Mouse (Mus musculus) neural tube, embryonic 15.5 days (tissue): Measurements from ENCODE around the gene Rnf135. TPM values are rescaled to one million over a fixed set of nuclear protein-coding genes. Genes with fewer than 3 reads are reported as not detected.
"Not testable (repeated sequence)": the region's sequence is repeated elsewhere in the genome, so short reads cannot be mapped to it uniquely, and the experiment has no call there.

Experiments used
- ATAC-seq: fragments of 200-750 bp; cut with Nextera tagmentation; 2 replicates; pipeline ENCODE4 v1.8.0; 2017; ENCODE audit warnings: mild to moderate bottlenecking, moderate TSS enrichment, moderate library complexity; ENCODE audit not compliant: low FRiP score
- H3K27ac ChIP-seq: fragments of 300-500 bp; sonication (generic); replicated peaks from 2 replicates; pipeline ENCODE4 v1.5.1; 2015; ENCODE audit warnings: mild to moderate bottlenecking, inconsistent platforms
- H3K27me3 ChIP-seq: fragments of 300-500 bp; sonication (generic); replicated peaks from 2 replicates; pipeline ENCODE4 v1.6.1; 2015; ENCODE audit warnings: inconsistent platforms
- H3K36me3 ChIP-seq: fragments of 300-500 bp; sonication (generic); 2 replicates; pipeline ENCODE4 v1.6.1; 2015; ENCODE audit warnings: inconsistent platforms
- H3K4me1 ChIP-seq: fragments of 300-500 bp; sonication (generic); 2 replicates; pipeline ENCODE4 v1.6.1; 2015; ENCODE audit warnings: inconsistent platforms
- H3K4me2 ChIP-seq: fragments of 300-500 bp; sonication (generic); 2 replicates; pipeline ENCODE4 v1.6.1; 2015; ENCODE audit warnings: inconsistent platforms, mild to moderate bottlenecking, moderate library complexity
- H3K4me3 ChIP-seq: fragments of 300-500 bp; sonication (generic); replicated peaks from 2 replicates; pipeline ENCODE4 v1.5.1; 2015; ENCODE audit warnings: mild to moderate bottlenecking, inconsistent platforms
- H3K9ac ChIP-seq: fragments of 300-500 bp; sonication (generic); replicated peaks from 2 replicates; pipeline ENCODE4 v1.6.1; 2015; ENCODE audit warnings: mild to moderate bottlenecking, inconsistent platforms
- H3K9me3 ChIP-seq: fragments of 300-500 bp; sonication (generic); replicated peaks from 2 replicates; pipeline ENCODE4 v1.6.1; 2016; ENCODE audit warnings: inconsistent platforms
- WGBS: fragments of 180-500 bp; shearing (Covaris S2); methylation state at CpG from one replicate; pipeline ENCODE4 v1.1.7; 2015; ENCODE audit warnings: mixed read lengths; 5-methylcytosine and 5-hydroxymethylcytosine counted together
- polyA plus RNA-seq: library from polyadenylated mRNA; unstranded; fragments of >200 nt; fragmentation: Nextera tagmentation; extraction: Ambion mirVana; gene quantifications from 2 replicates; pipeline ENCODE4 v1.2.1, GENCODE M21; 2015

Gene Rnf135
- polyA plus RNA-seq, 1 experiment from 2014 or later: 2.9 TPM

DNA sequence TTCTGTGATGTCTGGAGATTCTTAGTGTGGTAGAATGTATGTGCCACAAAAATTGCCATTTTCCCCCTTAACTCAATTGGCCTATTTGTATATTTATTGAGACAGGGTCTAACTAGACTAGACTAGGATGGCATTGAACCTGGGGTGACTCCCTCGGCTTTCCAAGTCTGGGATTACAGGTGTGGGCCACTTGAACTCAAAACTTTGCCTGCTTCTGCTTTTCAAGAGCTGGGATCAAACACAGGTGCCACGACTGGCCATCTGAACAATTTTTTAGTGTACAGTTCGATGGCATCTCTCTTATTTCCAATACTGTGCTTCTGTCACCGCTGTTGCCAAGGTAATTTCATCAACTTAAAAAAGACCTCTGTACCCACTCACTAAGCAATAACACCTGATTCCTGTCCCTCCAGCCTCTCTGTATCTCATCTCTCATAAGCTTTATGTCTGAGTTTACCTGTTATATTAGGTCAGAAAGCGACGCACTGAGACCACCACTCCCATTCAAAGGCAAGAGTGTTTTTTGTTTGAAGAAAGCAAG, 950 bp downstream of the Rnf135 start:
- Histone ChIP-seq H3K9ac (no peak overlapping the region), H3K36me3 (no peaks in the 10 kb centered on the region), H3K4me2 (peak overlapping the region; percentile 69), H3K4me1 (0 out of 2 replicates have a peak, but pooled peaks cover 3% of the 10 kb centered on the region), H3K27me3 (no peaks in the 10 kb centered on the region), H3K4me3 (peak overlapping the region; percentile 51; the same call in 1 of the 2 replicates), H3K9me3 (no peaks in the 10 kb centered on the region), H3K27ac (no peak overlapping the region)
- 89% methylated on average over 6 of the region's 6 CpGs for WGBS
- no peak for ATAC-seq

- not testable (repeated sequence) for H3K4me3 ChIP-seq, H3K4me2 ChIP-seq, H3K9me3 ChIP-seq, H3K27ac ChIP-seq, ATAC-seq, H3K36me3 ChIP-seq, H3K4me1 ChIP-seq, H3K9ac ChIP-seq, H3K27me3 ChIP-seq
- 49% methylated on average over 5 of the region's 5 CpGs for WGBS
Observed at GRCm38 (mm10) chr11:80185441-80185976, 1.9 kb downstream of the Rnf135 start.

GRCm38 (mm10) chr11:80190280-80190679, 6.6 kb downstream of the Rnf135 start:
- Histone ChIP-seq H3K9me3 (no peaks in the 10 kb centered on the region), H3K4me3 (no peak overlapping the region), H3K27ac (no peak overlapping the region), H3K9ac (no peak overlapping the region), H3K4me2 (no peak overlapping the region), H3K4me1 (no peaks in the 10 kb centered on the region), H3K27me3 (no peaks in the 10 kb centered on the region), H3K36me3 (no peaks in the 10 kb centered on the region)
- ATAC-seq: no peak
- 81% methylated on average over 4 of the region's 4 CpGs for WGBS

DNA sequence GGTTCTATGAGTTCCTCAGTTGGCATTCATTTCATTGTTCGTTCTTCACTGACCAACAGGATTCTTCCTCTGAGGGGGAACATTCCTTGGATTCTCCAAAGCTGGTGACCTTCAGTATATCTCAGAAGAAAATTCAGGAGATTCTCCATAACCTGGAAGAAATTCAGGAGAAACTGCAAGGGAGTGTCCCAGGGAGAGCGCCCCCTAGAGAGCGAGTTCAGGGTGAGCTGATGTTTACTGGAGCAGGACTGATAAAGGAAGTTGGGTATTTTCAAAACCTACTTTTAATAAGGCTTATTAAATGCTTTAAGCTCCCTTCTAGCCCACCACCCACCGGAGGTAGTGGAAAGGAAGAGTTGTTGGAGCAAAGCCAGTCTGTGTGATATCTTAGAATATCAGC, 10.2 kb downstream of the Rnf135 start:
- Histone ChIP-seq H3K9me3 (no peaks in the 10 kb centered on the region), H3K9ac (no peak overlapping the region), H3K27me3 (no peaks in the 10 kb centered on the region), H3K4me3 (no peak overlapping the region), H3K4me1 (no peaks in the 10 kb centered on the region), H3K27ac (no peak overlapping the region), H3K36me3 (no peaks in the 10 kb centered on the region), H3K4me2 (no peak overlapping the region)
- no peak for ATAC-seq
- 69% methylated on average over 4 of the region's 4 CpGs for WGBS

GRCm38 (mm10) chr11:80196351-80196750, 12.7 kb downstream of the Rnf135 start:
- no peak overlapping the region for H3K9ac ChIP-seq
- H3K4me3 ChIP-seq: no peak overlapping the region
- H3K27ac ChIP-seq: no peak overlapping the region
- H3K4me1 ChIP-seq: no peaks in the 10 kb centered on the region
- H3K36me3 ChIP-seq: no peaks in the 10 kb centered on the region
- no peaks in the 10 kb centered on the region for H3K27me3 ChIP-seq
- H3K4me2 ChIP-seq: no peak overlapping the region
- H3K9me3 ChIP-seq: no peaks in the 10 kb centered on the region
- WGBS: 83% methylated on average over 7 of the region's 7 CpGs
- ATAC-seq: no peak

- Histone ChIP-seq H3K4me3 (no peak overlapping the region), H3K9ac (no peak overlapping the region), H3K4me2 (no peak overlapping the region), H3K27me3 (no peaks in the 10 kb centered on the region), H3K9me3 (no peaks in the 10 kb centered on the region), H3K4me1 (no peaks in the 10 kb centered on the region), H3K27ac (no peak overlapping the region), H3K36me3 (no peaks in the 10 kb centered on the region)
- ATAC-seq: no peak
- WGBS: 96% methylated on average over 3 of the region's 3 CpGs
Observed at GRCm38 (mm10) chr11:80199316-80199715, 15.7 kb downstream of the Rnf135 start.

DNA sequence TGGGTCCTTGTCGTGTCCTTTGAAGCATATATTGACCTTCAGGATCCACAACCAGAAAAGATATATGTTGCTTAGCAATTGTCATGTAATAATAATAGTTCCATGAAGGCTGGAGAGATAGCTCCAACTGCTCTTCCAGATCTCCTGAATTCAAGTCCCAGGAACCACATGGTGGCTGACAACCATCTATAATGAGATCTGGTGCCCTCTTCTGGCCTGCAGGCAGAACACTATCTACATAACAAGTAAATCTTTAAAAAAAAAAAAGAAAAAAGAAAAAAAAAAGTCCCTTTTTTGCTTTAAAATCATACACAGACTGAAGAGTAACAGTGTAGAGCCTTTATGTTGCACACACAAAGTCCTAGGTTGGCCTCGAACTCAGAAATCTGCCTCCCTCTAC, 16.1 kb downstream of the Rnf135 start:
- no peaks in the 10 kb centered on the region for H3K4me1 ChIP-seq
- no peaks in the 10 kb centered on the region for H3K9me3 ChIP-seq
- WGBS: 100% methylated on average over 2 of the region's 2 CpGs
- no peaks in the 10 kb centered on the region for H3K36me3 ChIP-seq
- H3K27ac ChIP-seq: no peak overlapping the region
- H3K4me3 ChIP-seq: no peak overlapping the region
- no peak for ATAC-seq
- H3K27me3 ChIP-seq: no peaks in the 10 kb centered on the region
- no peak overlapping the region for H3K9ac ChIP-seq
- no peak overlapping the region for H3K4me2 ChIP-seq

DNA sequence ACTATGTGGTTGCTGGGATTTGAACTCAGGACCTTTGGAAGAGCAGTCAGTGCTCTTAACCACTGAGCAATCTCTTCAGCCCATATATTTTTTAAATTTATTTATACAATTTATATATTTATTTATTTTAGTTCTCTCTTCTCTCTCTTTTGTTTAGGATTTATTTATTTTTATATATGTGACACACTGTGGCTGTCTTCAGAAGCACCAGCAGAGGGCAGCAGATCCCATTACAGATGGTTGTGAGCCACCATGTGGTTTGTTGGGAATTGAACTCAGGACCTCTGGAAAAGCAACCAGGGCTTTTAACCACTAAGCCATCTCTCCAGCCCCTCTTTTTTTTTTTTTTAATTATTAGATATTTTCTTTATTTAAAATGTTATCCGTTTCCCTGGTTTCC, 16.7 kb downstream of the Rnf135 start:
- no peak overlapping the region for H3K4me2 ChIP-seq
- WGBS: 74% methylated on average over 1 of the region's 1 CpGs

DNA sequence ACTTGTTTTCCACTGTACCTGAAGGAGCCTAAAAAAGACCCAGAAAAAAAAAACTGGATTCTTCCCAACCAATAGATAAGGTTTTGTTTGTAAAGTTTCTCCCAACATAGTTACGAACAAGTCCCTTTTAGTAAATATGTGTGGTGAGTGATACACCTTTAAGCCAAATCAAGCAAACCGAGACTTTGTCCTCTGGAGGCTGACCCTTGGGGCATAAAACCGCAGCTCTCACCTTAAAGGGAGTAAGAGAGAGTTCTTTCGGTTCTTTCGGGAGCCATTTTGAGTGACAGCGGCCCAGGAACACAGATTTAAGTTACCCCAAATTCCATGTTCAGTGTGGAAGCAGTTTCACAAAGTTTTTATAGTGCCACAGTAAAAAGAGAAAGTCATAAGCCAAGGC, 18.6 kb downstream of the Rnf135 start:
- Histone ChIP-seq H3K36me3 (no peaks in the 10 kb centered on the region), H3K4me3 (no peak overlapping the region)
- 82% methylated on average over 6 of the region's 6 CpGs for WGBS

More for the DNA sequence above, 16.7 kb downstream of the Rnf135 start:
- H3K4me3 ChIP-seq: no peak overlapping the region
- H3K36me3 ChIP-seq: no peaks in the 10 kb centered on the region
- no peaks in the 10 kb centered on the region for H3K9me3 ChIP-seq
- H3K9ac ChIP-seq: no peak overlapping the region
- H3K27ac ChIP-seq: no peak overlapping the region
- no peaks in the 10 kb centered on the region for H3K4me1 ChIP-seq
- H3K27me3 ChIP-seq: no peaks in the 10 kb centered on the region
- no peak for ATAC-seq

DNA sequence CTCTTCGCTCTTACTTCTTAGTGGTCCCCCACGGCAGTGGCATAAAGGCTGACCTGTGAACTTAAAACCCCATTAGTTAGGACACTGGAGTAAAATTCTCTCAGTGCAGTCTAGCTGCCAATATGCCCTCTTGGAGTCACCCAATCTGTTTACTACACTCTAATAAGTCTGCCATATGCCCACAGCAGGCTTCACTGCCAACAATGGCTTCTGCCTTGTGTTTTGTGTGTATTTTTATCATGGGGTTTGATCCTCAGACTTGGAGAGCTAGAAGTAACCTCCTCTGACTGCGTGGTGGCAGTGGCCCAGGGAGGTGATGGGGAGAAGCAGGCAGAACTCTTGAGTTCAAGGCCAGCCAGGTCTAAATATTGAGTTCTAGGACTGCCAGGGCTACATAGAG, 20.4 kb downstream of the Rnf135 start:
- Histone ChIP-seq H3K9ac (no peak overlapping the region), H3K4me3 (no peak overlapping the region), H3K36me3 (no peaks in the 10 kb centered on the region), H3K27me3 (no peaks in the 10 kb centered on the region), H3K9me3 (no peaks in the 10 kb centered on the region), H3K27ac (no peak overlapping the region), H3K4me2 (no peak overlapping the region), H3K4me1 (peaks cover 3% of the 10 kb centered on the region; the same call in 1 of the 2 replicates)
- no peak for ATAC-seq
- 82% methylated on average over 3 of the region's 3 CpGs for WGBS

More for the DNA sequence above, 18.6 kb downstream of the Rnf135 start:
- no peaks in the 10 kb centered on the region for H3K9me3 ChIP-seq
- ATAC-seq: no peak
- H3K4me1 ChIP-seq: no peaks in the 10 kb centered on the region
- H3K4me2 ChIP-seq: no peak overlapping the region
- no peak overlapping the region for H3K9ac ChIP-seq
- H3K27me3 ChIP-seq: no peaks in the 10 kb centered on the region
- H3K27ac ChIP-seq: no peak overlapping the region

GRCm38 (mm10) chr11:80204941-80205340, 21.3 kb downstream of the Rnf135 start:
- Histone ChIP-seq H3K4me1 (peaks cover 5% of the 10 kb centered on the region), H3K9me3 (no peaks in the 10 kb centered on the region), H3K9ac (no peak overlapping the region), H3K27ac (no peak overlapping the region), H3K4me2 (no peak overlapping the region), H3K27me3 (no peaks in the 10 kb centered on the region), H3K36me3 (no peaks in the 10 kb centered on the region), H3K4me3 (no peak overlapping the region)
- no peak for ATAC-seq
- WGBS: 41% methylated on average over 5 of the region's 5 CpGs

- no peaks in the 10 kb centered on the region for H3K27me3 ChIP-seq
- ATAC-seq: peak; percentile 53
- no peak overlapping the region for H3K9ac ChIP-seq
- H3K27ac ChIP-seq: no peak overlapping the region
- H3K4me2 ChIP-seq: peak overlapping the region; percentile 63
- peaks cover 18% of the 10 kb centered on the region for H3K4me1 ChIP-seq
- H3K9me3 ChIP-seq: no peaks in the 10 kb centered on the region
- WGBS: 42% methylated on average over 7 of the region's 7 CpGs
- no peaks in the 10 kb centered on the region; the same call in 1 of the 2 replicates for H3K36me3 ChIP-seq
- peak overlapping the region; percentile 98; the same call in 1 of the 2 replicates for H3K4me3 ChIP-seq
Observed at GRCm38 (mm10) chr11:80208465-80208859, 24.8 kb downstream of the Rnf135 start.
